Mouse (Mus musculus) layer of hippocampus, postnatal 25 days (tissue): ENCODE results near the gene Cic. TPM values are rescaled to one million over a fixed set of nuclear protein-coding genes. Genes with fewer than 3 reads are reported as not detected.

Experiments
- DNase-seq, 2 experiments: peaks; one replicate each; pipeline ENCODE4 v3.0.0; 2022; ENCODE audit warnings: mixed read lengths in 2 of 2, low spot score in 1 of 2; ENCODE audit errors: extremely low spot score in 1 of 2
- microRNA-seq, 2 experiments: library from miRNA; unstranded; fragments of <30 nt; microRNA quantifications; one replicate each; pipeline ENCODE4 v1.2.0; 2021
- total RNA-seq, 2 experiments: library from RNA; stranded (reverse); gene quantifications; 2 replicates each; pipeline ENCODE4 v1.2.3; 2021

Gene Cic
- total RNA-seq, 2 experiments from 2014 or later, result 176 to 220 TPM

- DNase-seq, result no peak
Observed at GRCm38 (mm10) chr7:25326233-25326632, 58.7 kb downstream of the Cic start.

- peak; percentile 28 to 68 for DNase-seq
Observed at GRCm38 (mm10) chr7:25333596-25334307, 66.2 kb downstream of the Cic start.

GRCm38 (mm10) chr7:25334472-25334871 lies 67.0 kb downstream of the Cic start:
- DNase-seq, result no peak

GRCm38 (mm10) chr7:25339329-25339728 lies 71.8 kb downstream of the Cic start:
- DNase-seq, result no peak

GRCm38 (mm10) chr7:25341000-25341784 lies 73.7 kb downstream of the Cic start:
- peak in 1 of 2 experiments; percentile 16 for DNase-seq

Small RNAs within 50 kb of the gene (microRNA-seq; reads per million reads assigned to microRNA genes)
- gene Mir7048, result 0 to 1.1 reads per million in 2 experiments

Other genes starting within 250 kb of the Cic start
- gene Grik5, start 195.4 kb upstream of the Cic start, total RNA-seq, result 100 to 1,000 TPM; 225 to 267 TPM
- 10 to 100 TPM; 29.2 to 29.6 TPM for gene Zfp574, start 195.1 kb upstream of the Cic start, total RNA-seq
- 10 to 100 TPM in 1 of 2 experiments, 1 to 10 TPM in 1; 7.1 to 11.8 TPM for gene Pou2f2, start 88.0 kb upstream of the Cic start, total RNA-seq
- gene Dedd2, start 47.1 kb upstream of the Cic start, total RNA-seq, result 10 to 100 TPM; 24.0 to 26.4 TPM
- gene Zfp526, start 46.3 kb upstream of the Cic start, total RNA-seq, result 10 to 100 TPM; 10.5 to 12.4 TPM
- 100 to 1,000 TPM; 195 to 200 TPM for gene Gsk3a, start 29.9 kb upstream of the Cic start, total RNA-seq
- gene Erf, start 16.9 kb upstream of the Cic start, total RNA-seq, result 10 to 100 TPM; 44.4 to 51.1 TPM
- gene Pafah1b3, start 30.3 kb downstream of the Cic start, total RNA-seq, result 10 to 100 TPM; 19.2 to 25.2 TPM
- not detected for gene Prr19, start 33.7 kb downstream of the Cic start, total RNA-seq
- 10 to 100 TPM; 26.0 to 28.1 TPM for gene Tmem145, start 38.4 kb downstream of the Cic start, total RNA-seq
- 10 to 100 TPM; 93.9 to 98.8 TPM for gene Megf8, start 49.5 kb downstream of the Cic start, total RNA-seq
- not detected for gene Cnfn, start 102.0 kb downstream of the Cic start, total RNA-seq
- 1 to 10 TPM; 7.0 to 7.8 TPM for gene Lipe, start 131.0 kb downstream of the Cic start, total RNA-seq
- gene Cxcl17, start 145.2 kb downstream of the Cic start, total RNA-seq, result not detected
- 1 to 10 TPM; 3.1 TPM for gene Ceacam1, start 209.9 kb downstream of the Cic start, total RNA-seq